Mouse (Mus musculus) naive thymus-derived CD4-positive, alpha-beta T cell, adult 5 months (primary cell): ENCODE measurements around the gene Tsga8. TPM values are rescaled to one million over a fixed set of nuclear protein-coding genes. Genes with fewer than 3 reads are reported as not detected.

Experiments used
- polyA plus RNA-seq: library from polyadenylated mRNA; unstranded; fragments of 100-300 nt; shearing (Covaris generic); gene quantifications from one replicate; pipeline ENCODE4 v1.2.1, GENCODE M21; 2017

Tsga8 gene
- polyA plus RNA-seq = not detected

GRCm38 (mm10) chrX:83487598-83487997 is at the start of gene Tsga8:
TSS of gene Tsga8 (minus strand) at chrX:83487924.

